Mouse (Mus musculus) neural tube, embryonic 15.5 days (tissue): Measurements from ENCODE around the gene Cdr2l. TPM values are rescaled to one million over a fixed set of nuclear protein-coding genes. Genes with fewer than 3 reads are reported as not detected.

Source experiments
- ATAC-seq: fragments of 200-750 bp; cut with Nextera tagmentation; 2 replicates; pipeline ENCODE4 v1.8.0; 2017; ENCODE audit warnings: mild to moderate bottlenecking, moderate TSS enrichment, moderate library complexity; ENCODE audit not compliant: low FRiP score
- H3K27ac ChIP-seq: fragments of 300-500 bp; sonication (generic); replicated peaks from 2 replicates; pipeline ENCODE4 v1.5.1; 2015; ENCODE audit warnings: mild to moderate bottlenecking, inconsistent platforms
- H3K27me3 ChIP-seq: fragments of 300-500 bp; sonication (generic); replicated peaks from 2 replicates; pipeline ENCODE4 v1.6.1; 2015; ENCODE audit warnings: inconsistent platforms
- H3K36me3 ChIP-seq: fragments of 300-500 bp; sonication (generic); 2 replicates; pipeline ENCODE4 v1.6.1; 2015; ENCODE audit warnings: inconsistent platforms
- H3K4me1 ChIP-seq: fragments of 300-500 bp; sonication (generic); 2 replicates; pipeline ENCODE4 v1.6.1; 2015; ENCODE audit warnings: inconsistent platforms
- H3K4me2 ChIP-seq: fragments of 300-500 bp; sonication (generic); 2 replicates; pipeline ENCODE4 v1.6.1; 2015; ENCODE audit warnings: inconsistent platforms, mild to moderate bottlenecking, moderate library complexity
- H3K4me3 ChIP-seq: fragments of 300-500 bp; sonication (generic); replicated peaks from 2 replicates; pipeline ENCODE4 v1.5.1; 2015; ENCODE audit warnings: mild to moderate bottlenecking, inconsistent platforms
- H3K9ac ChIP-seq: fragments of 300-500 bp; sonication (generic); replicated peaks from 2 replicates; pipeline ENCODE4 v1.6.1; 2015; ENCODE audit warnings: mild to moderate bottlenecking, inconsistent platforms
- H3K9me3 ChIP-seq: fragments of 300-500 bp; sonication (generic); replicated peaks from 2 replicates; pipeline ENCODE4 v1.6.1; 2016; ENCODE audit warnings: inconsistent platforms
- WGBS: fragments of 180-500 bp; shearing (Covaris S2); methylation state at CpG from one replicate; pipeline ENCODE4 v1.1.7; 2015; ENCODE audit warnings: mixed read lengths; 5-methylcytosine and 5-hydroxymethylcytosine counted together
- polyA plus RNA-seq: library from polyadenylated mRNA; unstranded; fragments of >200 nt; fragmentation: Nextera tagmentation; extraction: Ambion mirVana; gene quantifications from 2 replicates; pipeline ENCODE4 v1.2.1, GENCODE M21; 2015

Cdr2l gene
- 21.5 and 23.9 TPM in 2 replicates for polyA plus RNA-seq

GRCm38 (mm10) chr11:115381743-115382539 lies at the start of gene Cdr2l:
Cdr2l (plus strand) TSS chr11:115381916.
- no peaks in the 10 kb centered on the region for H3K27me3 ChIP-seq
- H3K9ac ChIP-seq: peak within 1 kb of the TSS; percentile 90
- H3K9me3 ChIP-seq: no peaks in the 10 kb centered on the region
- H3K4me2 ChIP-seq: peak within 1 kb of the TSS; percentile 88
- H3K4me3 ChIP-seq: peak within 1 kb of the TSS; percentile 72
- H3K27ac ChIP-seq: peak within 1 kb of the TSS; percentile 95
- H3K4me1 ChIP-seq: peaks cover 45% of the 10 kb centered on the region
- WGBS: under 1% methylated on average over 73 of the region's 76 CpGs
- no peaks in the 10 kb centered on the region for H3K36me3 ChIP-seq
- ATAC-seq: peak; percentile 90

GRCm38 (mm10) chr11:115334531-115334930 lies 47.2 kb upstream of the Cdr2l start, which contains the start of gene Otop3:
Otop3 (plus strand) TSS chr11:115334731.
- H3K9ac ChIP-seq: peak within 1 kb of the TSS; percentile 34; the same call in 1 of the 2 replicates
- peak; percentile 34; the same call in 1 of the 2 replicates for ATAC-seq
- peaks cover 15% of the 10 kb centered on the region for H3K4me1 ChIP-seq
- H3K27me3 ChIP-seq: peaks cover 34% of the 10 kb centered on the region
- no peak within 1 kb of the TSS for H3K27ac ChIP-seq
- H3K9me3 ChIP-seq: no peaks in the 10 kb centered on the region
- H3K4me3 ChIP-seq: peak within 1 kb of the TSS; percentile 34
- no peaks in the 10 kb centered on the region for H3K36me3 ChIP-seq
- 2% methylated on average over 29 of the region's 29 CpGs for WGBS
- H3K4me2 ChIP-seq: peak within 1 kb of the TSS; percentile 65

- ATAC-seq: no peak
- Histone ChIP-seq H3K27me3 (peaks cover 34% of the 10 kb centered on the region), H3K4me3 (peak overlapping the region; percentile 34), H3K9me3 (no peaks in the 10 kb centered on the region), H3K36me3 (no peaks in the 10 kb centered on the region), H3K4me2 (peak overlapping the region; percentile 65), H3K4me1 (peaks cover 15% of the 10 kb centered on the region), H3K27ac (no peak overlapping the region), H3K9ac (no peak overlapping the region)
- 58% methylated on average over 12 of the region's 12 CpGs for WGBS
Observed at GRCm38 (mm10) chr11:115335223-115335622, 46.5 kb upstream of the Cdr2l start.

- no peak overlapping the region for H3K4me2 ChIP-seq
- H3K4me3 ChIP-seq: no peak overlapping the region
- peaks cover 15% of the 10 kb centered on the region for H3K4me1 ChIP-seq
- H3K27me3 ChIP-seq: peaks cover 32% of the 10 kb centered on the region
- H3K36me3 ChIP-seq: no peaks in the 10 kb centered on the region
- 22% methylated on average over 6 of the region's 6 CpGs for WGBS
- no peaks in the 10 kb centered on the region for H3K9me3 ChIP-seq
- H3K9ac ChIP-seq: no peak overlapping the region
- no peak for ATAC-seq
- no peak overlapping the region for H3K27ac ChIP-seq
Observed at GRCm38 (mm10) chr11:115336115-115336514, 45.6 kb upstream of the Cdr2l start.

- ATAC-seq: no peak
- Histone ChIP-seq H3K27ac (no peak overlapping the region), H3K4me1 (peaks cover 15% of the 10 kb centered on the region), H3K4me3 (no peak overlapping the region), H3K36me3 (no peaks in the 10 kb centered on the region), H3K4me2 (no peak overlapping the region), H3K9me3 (no peaks in the 10 kb centered on the region), H3K9ac (no peak overlapping the region), H3K27me3 (peaks cover 28% of the 10 kb centered on the region)
- WGBS: 69% methylated on average over 3 of the region's 3 CpGs
Observed at GRCm38 (mm10) chr11:115337350-115337749, 44.4 kb upstream of the Cdr2l start.

- ATAC-seq: no peak
- WGBS: 72% methylated on average over 1 of the region's 1 CpGs
- Histone ChIP-seq H3K9me3 (no peaks in the 10 kb centered on the region), H3K36me3 (no peaks in the 10 kb centered on the region), H3K9ac (no peak overlapping the region), H3K27ac (no peak overlapping the region), H3K4me2 (no peak overlapping the region), H3K4me3 (no peak overlapping the region), H3K4me1 (peaks cover 15% of the 10 kb centered on the region), H3K27me3 (peaks cover 28% of the 10 kb centered on the region)
Observed at GRCm38 (mm10) chr11:115337826-115338225, 43.9 kb upstream of the Cdr2l start.

- no peak overlapping the region for H3K9ac ChIP-seq
- H3K27me3 ChIP-seq: peaks cover 11% of the 10 kb centered on the region
- H3K4me1 ChIP-seq: no peaks in the 10 kb centered on the region
- H3K27ac ChIP-seq: no peak overlapping the region
- no peaks in the 10 kb centered on the region for H3K36me3 ChIP-seq
- no peak overlapping the region for H3K4me3 ChIP-seq
- no peaks in the 10 kb centered on the region for H3K9me3 ChIP-seq
- 73% methylated on average over 2 of the region's 2 CpGs for WGBS
- no peak overlapping the region for H3K4me2 ChIP-seq
- ATAC-seq: no peak
Observed at GRCm38 (mm10) chr11:115341246-115341645, 40.5 kb upstream of the Cdr2l start.

GRCm38 (mm10) chr11:115341866-115342265 lies 39.9 kb upstream of the Cdr2l start:
- 71% methylated on average over 6 of the region's 6 CpGs for WGBS
- no peak for ATAC-seq

GRCm38 (mm10) chr11:115344967-115345366 lies 36.7 kb upstream of the Cdr2l start:
- no peak overlapping the region; the same call in 1 of the 2 replicates for H3K9ac ChIP-seq

More at GRCm38 (mm10) chr11:115341866-115342265, 39.9 kb upstream of the Cdr2l start:
- Histone ChIP-seq H3K27ac (no peak overlapping the region), H3K4me3 (no peak overlapping the region), H3K4me1 (peaks cover 1% of the 10 kb centered on the region; the same call in 1 of the 2 replicates), H3K9me3 (no peaks in the 10 kb centered on the region), H3K36me3 (no peaks in the 10 kb centered on the region), H3K4me2 (no peak overlapping the region), H3K9ac (no peak overlapping the region), H3K27me3 (peaks cover 6% of the 10 kb centered on the region; the same call in 1 of the 2 replicates)

GRCm38 (mm10) chr11:115345515-115345914 lies 36.2 kb upstream of the Cdr2l start:
- peaks cover 18% of the 10 kb centered on the region for H3K36me3 ChIP-seq
- no peak for ATAC-seq
- peaks cover 4% of the 10 kb centered on the region; the same call in 1 of the 2 replicates for H3K4me1 ChIP-seq
- peaks cover 13% of the 10 kb centered on the region; the same call in 1 of the 2 replicates for H3K27me3 ChIP-seq
- H3K4me3 ChIP-seq: no peak overlapping the region
- H3K27ac ChIP-seq: no peak overlapping the region
- no peak overlapping the region for H3K9ac ChIP-seq
- no peaks in the 10 kb centered on the region for H3K9me3 ChIP-seq
- WGBS: 42% methylated on average over 7 of the region's 7 CpGs
- no peak overlapping the region for H3K4me2 ChIP-seq

More at GRCm38 (mm10) chr11:115344967-115345366, 36.7 kb upstream of the Cdr2l start:
- ATAC-seq: no peak
- Histone ChIP-seq H3K27me3 (peaks cover 14% of the 10 kb centered on the region; the same call in 1 of the 2 replicates), H3K4me3 (no peak overlapping the region), H3K36me3 (peaks cover 14% of the 10 kb centered on the region), H3K9me3 (no peaks in the 10 kb centered on the region), H3K4me1 (peaks cover 4% of the 10 kb centered on the region; the same call in 1 of the 2 replicates), H3K27ac (no peak overlapping the region), H3K4me2 (no peak overlapping the region)
- WGBS: 19% methylated on average over 12 of the region's 12 CpGs

- Histone ChIP-seq H3K4me2 (no peak overlapping the region), H3K9ac (no peak overlapping the region), H3K27me3 (peaks cover 13% of the 10 kb centered on the region; the same call in 1 of the 2 replicates), H3K9me3 (no peaks in the 10 kb centered on the region), H3K36me3 (peaks cover 49% of the 10 kb centered on the region), H3K4me1 (peaks cover 4% of the 10 kb centered on the region; the same call in 1 of the 2 replicates), H3K27ac (no peak overlapping the region), H3K4me3 (no peak overlapping the region)
- no peak for ATAC-seq
- whole genome bisulfite sequencing: 60% methylated on average over 17 of the region's 17 CpGs
Observed at GRCm38 (mm10) chr11:115348681-115349248, 33.0 kb upstream of the Cdr2l start.
